Mouse (Mus musculus) gonadal fat pad, adult 2 months (tissue): ENCODE results near the gene Ei24. TPM values are rescaled to one million over a fixed set of nuclear protein-coding genes. Genes with fewer than 3 reads are reported as not detected.

Source experiments
- DNase-seq: peaks from one replicate; pipeline ENCODE4 v3.0.0-alpha.2; 2012; ENCODE audit warnings: low read depth
- polyA plus RNA-seq: library from polyadenylated mRNA; depleted of rRNA; stranded (reverse); fragments of >200 nt; gene quantifications from 2 replicates; pipeline ENCODE4 v1.2.3, GENCODE M21; 2012; rRNA removed

Gene Ei24
- polyA plus RNA-seq, 1 experiment = 72.9 TPM

- no peak for DNase-seq
These were observed 5.0 kb downstream of the Ei24 start for GRCm38 (mm10) chr9:36792191-36792590.

GRCm38 (mm10) chr9:36783921-36784320 lies 13.3 kb downstream of the Ei24 start:
- DNase-seq = no peak

GRCm38 (mm10) chr9:36769048-36769413 lies 28.2 kb downstream of the Ei24 start:
- no peak for DNase-seq

GRCm38 (mm10) chr9:36768156-36769047 lies 28.8 kb downstream of the Ei24 start:
- DNase-seq = no peak

GRCm38 (mm10) chr9:36767203-36768143 lies 29.7 kb downstream of the Ei24 start, which contains the start of gene Stt3a:
Stt3a (minus strand) TSS chr9:36767679.
- peak; percentile 99 for DNase-seq

- no peak for DNase-seq
These were observed 32.8 kb downstream of the Ei24 start for GRCm38 (mm10) chr9:36764378-36764777.

Other genes starting within 250 kb of the Ei24 start
- gene Gm17689, start 214.8 kb downstream of the Ei24 start, polyA plus RNA-seq = not detected in 2 replicates
- 1.9 TPM in 1 of 2 replicates, not detected in the other for gene A630095E13Rik, start 154.0 kb downstream of the Ei24 start, polyA plus RNA-seq
- gene Acrv1, start 104.2 kb downstream of the Ei24 start, polyA plus RNA-seq = 0.55 and 0.93 TPM in 2 replicates
- 0.49 and 0.70 TPM in 2 replicates for gene Chek1, start 70.3 kb downstream of the Ei24 start, polyA plus RNA-seq
- 363 and 484 TPM in 2 replicates for gene Stt3a, start 29.7 kb downstream of the Ei24 start, polyA plus RNA-seq
- gene Fez1, start 24.5 kb upstream of the Ei24 start, polyA plus RNA-seq = 3.0 and 4.0 TPM in 2 replicates